17 mouse cellular contexts compared by ENCODE assay signal in genomic region chr3:116076739-116077138, GRCm38 (mm10). TPM values are rescaled to one million over a fixed set of nuclear protein-coding genes. Genes with fewer than 3 reads are reported as not detected.
DNase-seq lines count a peak whose midpoint lies in the region; ATAC-seq and TF ChIP-seq lines count a peak whose summit lies in the region.
"Had no signal": no experiment of that assay in that cellular context is flagged by ENCODE, and none has a peak within 500 bp of the region (broad histone marks: within the 10 kb centered on the region; RNA-seq: fewer than 3 reads in every experiment).

No protein-coding gene starts in this region.

- no peaks in the 10 kb centered on the region for H3K36me3 ChIP-seq in myocyte (ENCODE audit: control insufficient read depth, insufficient read depth)
- no peaks in the 10 kb centered on the region for H3K36me3 ChIP-seq in forebrain, embryonic 12.5 days (replicated peaks)
- H3K36me3 ChIP-seq: embryonic facial prominence, embryonic 10.5 days; embryonic facial prominence, embryonic 12.5 days had no signal

- no peak overlapping the region for H3K4me3 ChIP-seq in myocyte
- H3K4me3 ChIP-seq in forebrain, embryonic 12.5 days (replicated peaks) = no peak overlapping the region
- H3K4me3 ChIP-seq: embryonic facial prominence, embryonic 10.5 days; embryonic facial prominence, embryonic 12.5 days had no signal

- TF ChIP-seq POLR2A in myocyte (IDR thresholded peaks at IDR 0.05; ENCODE audit: insufficient read length, low read depth) = no peak

- ATAC-seq in forebrain, embryonic 12.5 days (ENCODE audit: low FRiP score) = no peak
- ATAC-seq: activated CD4-positive, CD25-positive, alpha-beta regulatory T cell, adult 4 months; forebrain, embryonic 14.5 days; forebrain, embryonic 16.5 days had no signal

- 84% methylated on average over 2 of the region's 2 CpGs for WGBS in forebrain, embryonic 12.5 days

- peak overlapping the region; percentile 19 for H3K4me2 ChIP-seq in myocyte (ENCODE audit: low read depth)
- no peak overlapping the region for H3K4me2 ChIP-seq in forebrain, embryonic 12.5 days
- H3K4me2 ChIP-seq: embryonic facial prominence, embryonic 12.5 days had no signal

- no peaks in the 10 kb centered on the region for H3K79me2 ChIP-seq in myocyte (ENCODE audit: control insufficient read depth, insufficient read depth)

- DNase-seq in 3T3-L1 (ENCODE audit: low read depth, low spot score) = peak; percentile 55
- peak; percentile 41 for DNase-seq in NIH3T3 (ENCODE audit: low read depth)
- no peak for DNase-seq in urinary bladder, adult 18-20 months (ENCODE audit: low spot score in 2 of 2)
- DNase-seq: adrenal gland, adult 8-10 months; adrenal gland, postnatal 14 days; adrenal gland, postnatal 36 days; cerebellum, adult 11-12 months; cerebellum, adult 2 months; cerebellum, adult 9-10 months; cerebellum, postnatal 25 days had no signal

- H3K27ac ChIP-seq in forebrain, embryonic 12.5 days = no peak overlapping the region
- H3K27ac ChIP-seq: embryonic facial prominence, embryonic 10.5 days; embryonic facial prominence, embryonic 12.5 days had no signal

- H3K9ac ChIP-seq in forebrain, embryonic 12.5 days = no peak overlapping the region
- H3K9ac ChIP-seq: embryonic facial prominence, embryonic 12.5 days had no signal

- no peaks in the 10 kb centered on the region for H3K27me3 ChIP-seq in myocyte (ENCODE audit: control insufficient read depth, insufficient read depth, insufficient read length)
- no peaks in the 10 kb centered on the region for H3K27me3 ChIP-seq in forebrain, embryonic 12.5 days
- H3K27me3 ChIP-seq: embryonic facial prominence, embryonic 12.5 days had no signal

- no peak overlapping the region for H3ac ChIP-seq in myocyte (ENCODE audit: control insufficient read depth, insufficient read length)

- H3K9me3 ChIP-seq in forebrain, embryonic 12.5 days = no peaks in the 10 kb centered on the region
- H3K9me3 ChIP-seq: embryonic facial prominence, embryonic 10.5 days; embryonic facial prominence, embryonic 12.5 days had no signal

- H3K4me1 ChIP-seq in forebrain, embryonic 12.5 days = no peaks in the 10 kb centered on the region
- H3K4me1 ChIP-seq: embryonic facial prominence, embryonic 12.5 days had no signal

TF ChIP-seq in myocyte, 11 proteins besides CTCF, POLR2A, EP300 and RAD21:
- TF ChIP-seq USF1 (IDR thresholded peaks at IDR 0.05; ENCODE audit: low read depth) (no peak), E2F4 (IDR thresholded peaks at IDR 0.05; ENCODE audit: insufficient read depth) (no peak), MYOG (IDR thresholded peaks at IDR 0.05; ENCODE audit: control insufficient read depth in 1 of 3, insufficient read depth in 1 of 3, insufficient read length in 2 of 3, low read depth in 2 of 3) (no peak), SRF (IDR thresholded peaks at IDR 0.05; ENCODE audit: control insufficient read depth, insufficient read length, low read depth) (no peak), REST (IDR thresholded peaks at IDR 0.05; ENCODE audit: insufficient read depth, insufficient read length) (no peak)

RNA-seq across cellular contexts. Expression of gene Vcam1, which starts 52.7 kb away (rescaled TPM):
- 6.6 TPM for polyA plus RNA-seq in myocyte (2012; fragmentation: generic; extraction: Trizol)
- 37.2 and 38.3 TPM in 2 replicates for polyA plus RNA-seq in forebrain, embryonic 12.5 days (2016; fragmentation: Nextera tagmentation; extraction: Ambion mirVana)

Comparison
In these comparisons a context has a peak if more than half of its experiments do, and no peak if none do; other contexts are left out.
1. DNase-seq: peak in 3T3-L1 (single experiment) and NIH3T3 (single experiment); none in urinary bladder, adult 18-20 months (0 of 2).